Mouse (Mus musculus) CH12.LX (cell line): ENCODE measurements around the gene Macrod1. TPM values are rescaled to one million over a fixed set of nuclear protein-coding genes. Genes with fewer than 3 reads are reported as not detected.
A peak's percentile ranks its signal among the peaks of the same experiment; 100 is the strongest.

ENCODE experiments used
- DNase-seq: peaks from one replicate; pipeline ENCODE4 v3.0.0-alpha.2; 2013; ENCODE audit errors: extremely low read depth
- H3K27ac ChIP-seq: 2 replicates; pipeline ENCODE4 v1.5.1; 2012; ENCODE audit warnings: low read depth, mild to moderate bottlenecking, control low read depth, moderate library complexity; ENCODE audit not compliant: insufficient read depth
- H3K27me3 ChIP-seq: replicated peaks from 2 replicates; pipeline ENCODE3; 2012; ENCODE audit warnings: inconsistent platforms
- H3K36me3 ChIP-seq, 2 experiments: replicated peaks in 1 of 2; 2 replicates each; pipeline versions ENCODE3 to v1.6.1; 2012; ENCODE audit warnings: inconsistent platforms in 1 of 2, low read length in 1 of 2, mild to moderate bottlenecking in 1 of 2, mixed read lengths in 1 of 2, moderate library complexity in 1 of 2; ENCODE audit not compliant: control insufficient read depth in 1 of 2, insufficient read depth in 1 of 2
- H3K4me1 ChIP-seq, 2 experiments: 2 replicates each; pipeline ENCODE4 v1.6.1; 2012; ENCODE audit warnings: inconsistent platforms in 1 of 2, moderate library complexity in 1 of 2; ENCODE audit not compliant: insufficient read depth in 2 of 2, control insufficient read depth in 1 of 2
- H3K4me2 ChIP-seq: 2 replicates; pipeline ENCODE4 v1.6.1; 2012; ENCODE audit warnings: low read depth, mild to moderate bottlenecking, control low read depth; ENCODE audit not compliant: poor library complexity, insufficient read depth, severe bottlenecking
- H3K4me3 ChIP-seq, 3 experiments: fragments of 150-350 bp in 1 of 3; sonication (generic) in 1 of 3; replicated peaks in 1 of 3; 2 replicates each; pipeline versions ENCODE3 to v1.5.1; 2011 to 2012; ENCODE audit warnings: low read depth in 2 of 3, low read length in 2 of 3, mild to moderate bottlenecking in 2 of 3, moderate library complexity in 2 of 3, control low read depth in 1 of 3, improper control_type of control experiment in 1 of 3, inconsistent platforms in 1 of 3, mixed read lengths in 1 of 3; ENCODE audit not compliant: poor library complexity in 1 of 3
- H3K79me2 ChIP-seq: replicated peaks from 2 replicates; pipeline ENCODE4 v1.6.1; 2012; ENCODE audit warnings: mild to moderate bottlenecking, moderate library complexity; ENCODE audit not compliant: control insufficient read depth, poor library complexity, insufficient read depth, severe bottlenecking; ENCODE audit errors: extremely low read depth
- H3K9ac ChIP-seq: 2 replicates; pipeline ENCODE4 v1.6.1; 2012; ENCODE audit warnings: low read depth, mild to moderate bottlenecking, control low read depth, moderate library complexity; ENCODE audit not compliant: insufficient read depth
- H3K9me3 ChIP-seq: replicated peaks from 2 replicates; pipeline ENCODE3; 2012; ENCODE audit warnings: low read length, inconsistent platforms, mixed read lengths
- CHD2 ChIP-seq: IDR thresholded peaks from 2 replicates; pipeline ENCODE4 v1.6.1; 2011; ENCODE audit warnings: low read length, improper control_type of control experiment
- GABPA ChIP-seq: IDR thresholded peaks from 2 replicates; pipeline ENCODE4 v1.6.1; 2012; ENCODE audit warnings: low read depth, low read length, improper control_type of control experiment, inconsistent platforms; ENCODE audit not compliant: insufficient replicate concordance
- IRF4 ChIP-seq: IDR thresholded peaks from 2 replicates; pipeline ENCODE4 v1.6.1; 2014; ENCODE audit warnings: low read depth, mild to moderate bottlenecking, inconsistent platforms, low read length, improper control_type of control experiment
- JUN ChIP-seq: IDR thresholded peaks from 2 replicates; pipeline ENCODE4 v1.6.1; 2011; ENCODE audit warnings: low read depth, mild to moderate bottlenecking, low read length, improper control_type of control experiment, moderate library complexity; ENCODE audit not compliant: insufficient read depth
- JUND ChIP-seq: conservative IDR thresholded peaks from 2 replicates; pipeline ENCODE4 v1.6.1; 2011; ENCODE audit warnings: low read depth, low read length, improper control_type of control experiment
- KAT2A ChIP-seq: IDR thresholded peaks from 2 replicates; pipeline ENCODE4 v1.6.1; 2012; ENCODE audit warnings: low read length, improper control_type of control experiment, inconsistent platforms; ENCODE audit not compliant: insufficient replicate concordance
- MAFK ChIP-seq: IDR thresholded peaks from 2 replicates; pipeline ENCODE4 v1.6.1; 2011; ENCODE audit warnings: low read length, improper control_type of control experiment; ENCODE audit not compliant: insufficient replicate concordance
- MAZ ChIP-seq: IDR thresholded peaks from 2 replicates; pipeline ENCODE4 v1.6.1; 2012; ENCODE audit warnings: low read depth, mild to moderate bottlenecking, inconsistent platforms, low read length, improper control_type of control experiment, moderate library complexity
- MEF2A ChIP-seq: IDR thresholded peaks from 2 replicates; pipeline ENCODE4 v1.6.1; 2014; ENCODE audit warnings: low read depth, mild to moderate bottlenecking, inconsistent platforms, low read length, improper control_type of control experiment, borderline replicate concordance
- NRF1 ChIP-seq: IDR thresholded peaks from 2 replicates; pipeline ENCODE4 v1.6.1; 2014; ENCODE audit warnings: low read depth, mild to moderate bottlenecking, inconsistent platforms, low read length, improper control_type of control experiment, moderate library complexity
- PAX5 ChIP-seq: IDR thresholded peaks from 2 replicates; pipeline ENCODE4 v1.6.1; 2012; ENCODE audit warnings: low read length, inconsistent platforms, mixed read lengths
- POLR2AphosphoS2 ChIP-seq: IDR thresholded peaks from 2 replicates; pipeline ENCODE4 v1.6.1; 2011; ENCODE audit warnings: low read depth, low read length, improper control_type of control experiment
- RAD21 ChIP-seq: IDR thresholded peaks from 2 replicates; pipeline ENCODE4 v1.6.1; 2011; ENCODE audit warnings: low read depth, mild to moderate bottlenecking, low read length, improper control_type of control experiment, moderate library complexity
- SIN3A ChIP-seq: IDR thresholded peaks from 2 replicates; pipeline ENCODE4 v1.6.1; 2012; ENCODE audit warnings: low read length, improper control_type of control experiment, inconsistent platforms
- SMC3 ChIP-seq: IDR thresholded peaks from 2 replicates; pipeline ENCODE4 v1.6.1; 2011; ENCODE audit warnings: low read depth, low read length, improper control_type of control experiment
- TCF12 ChIP-seq: IDR thresholded peaks from 2 replicates; pipeline ENCODE4 v1.6.1; 2014; ENCODE audit warnings: low read depth, mild to moderate bottlenecking, inconsistent platforms, low read length, improper control_type of control experiment
- ZKSCAN1 ChIP-seq: IDR thresholded peaks from 2 replicates; pipeline ENCODE4 v1.6.1; 2012; ENCODE audit warnings: low read depth, inconsistent platforms, low read length, improper control_type of control experiment, borderline replicate concordance
- ZNF384 ChIP-seq: IDR thresholded peaks from 2 replicates; pipeline ENCODE4 v1.6.1; 2012; ENCODE audit warnings: low read depth, low read length, improper control_type of control experiment, inconsistent platforms
- dilution Hi-C: fragments of 300-500 bp; cut with MboI; formaldehyde crosslinking; loops from 2 replicates; pipeline ENCODE4 v1.14.3; 2020; ENCODE audit warnings: low sequenced_read_pairs; ENCODE audit not compliant: extremely low pct_unique_long_range_greater_than_20kb, extremely low pct_ligation_motif_present
- in situ Hi-C: fragments of 300-500 bp; cut with MboI; formaldehyde crosslinking; loops from 3 replicates; pipeline ENCODE4 v1.14.3; 2019; ENCODE audit warnings: low sequenced_read_pairs, low pct_ligation_motif_present, low pct_unique_long_range_greater_than_20kb, mixed read lengths
- polyA plus RNA-seq: library from polyadenylated mRNA; unstranded; fragments of >175 nt; gene quantifications from 2 replicates; pipeline ENCODE4 v1.2.1, GENCODE M21; 2012; ENCODE audit warnings: low read depth; ENCODE audit not compliant: insufficient read length
- total RNA-seq, 2 experiments: library from RNA; depleted of rRNA; stranded (reverse); fragments of 300-350 nt in 1 of 2; fragments of >200 nt in 1 of 2; gene quantifications; 2 replicates each; pipeline ENCODE4 v1.2.3; 2012 to 2014

Gene Macrod1
- total and polyA plus RNA-seq, 3 experiments: 1.0 TPM; not detected in 2

GRCm38 (mm10) chr19:7069781-7070763 lies 13.5 kb downstream of the Macrod1 start:
- H3K36me3 ChIP-seq: no peaks in the 10 kb centered on the region
- no peak for DNase-seq
- peaks cover 71% of the 10 kb centered on the region for H3K27me3 ChIP-seq
- H3K9ac ChIP-seq: no peak overlapping the region
- no peak overlapping the region for H3K27ac ChIP-seq
- peaks cover 12 to 14% of the 10 kb centered on the region in 2 experiments for H3K4me1 ChIP-seq
- TF ChIP-seq ZNF384 (peak; percentile 44; the same call in 1 of the 2 replicates), NRF1 (no peak), CHD2 (no peak), MEF2A (no peak)
- no peaks in the 10 kb centered on the region for H3K9me3 ChIP-seq
- H3K4me3 ChIP-seq: no peak overlapping the region
- dilution Hi-C loops: no loop called here
- no peak overlapping the region for H3K4me2 ChIP-seq
- no peaks in the 10 kb centered on the region for H3K79me2 ChIP-seq
- in situ Hi-C loops: loop anchor here (25.0 kb wide), 1 partner anchor 342 kb away; the partner anchor contains the start of gene 2700081O15Rik

GRCm38 (mm10) chr19:7070775-7071174 lies 14.2 kb downstream of the Macrod1 start:
- in situ Hi-C loops: loop anchor here (25.0 kb wide), 1 partner anchor 342 kb away; the partner anchor contains the start of gene 2700081O15Rik

GRCm38 (mm10) chr19:7072221-7072620 lies 15.6 kb downstream of the Macrod1 start:
- Histone ChIP-seq H3K27ac (no peak overlapping the region), H3K27me3 (peaks cover 66% of the 10 kb centered on the region), H3K9ac (no peak overlapping the region), H3K4me3 (no peak overlapping the region), H3K4me1 (peaks cover 3 to 4% of the 10 kb centered on the region in 2 experiments), H3K9me3 (no peaks in the 10 kb centered on the region), H3K4me2 (no peak overlapping the region), H3K79me2 (no peaks in the 10 kb centered on the region), H3K36me3 (no peaks in the 10 kb centered on the region)
- TF ChIP-seq SMC3: no peak
- TF ChIP-seq KAT2A: no peak
- TF ChIP-seq IRF4: no peak
- no peak for TF ChIP-seq MEF2A
- no peak for TF ChIP-seq PAX5
- TF ChIP-seq MAZ: no peak
- TF ChIP-seq ZKSCAN1: no peak
- no peak for TF ChIP-seq MAFK
- in situ Hi-C loops (loop anchor here (25.0 kb wide), 1 partner anchor 340 kb away; the partner anchor contains the start of gene 2700081O15Rik), dilution Hi-C loops (no loop called here)
- DNase-seq: no peak

More at GRCm38 (mm10) chr19:7070775-7071174, 14.2 kb downstream of the Macrod1 start:
- Histone ChIP-seq H3K4me1 (peaks cover 12 to 14% of the 10 kb centered on the region in 2 experiments), H3K27ac (no peak overlapping the region), H3K9me3 (no peaks in the 10 kb centered on the region), H3K79me2 (no peaks in the 10 kb centered on the region), H3K9ac (no peak overlapping the region), H3K36me3 (no peaks in the 10 kb centered on the region), H3K27me3 (peaks cover 72% of the 10 kb centered on the region), H3K4me2 (no peak overlapping the region), H3K4me3 (no peak overlapping the region)
- dilution Hi-C loops: no loop called here
- TF ChIP-seq SMC3 (no peak), TCF12 (no peak), SIN3A (no peak), RAD21 (no peak), POLR2AphosphoS2 (no peak), JUND (no peak), GABPA (no peak), JUN (no peak)
- DNase-seq: no peak
